Mouse (Mus musculus): ENCODE measurements around the gene Itgb6.

- no peak for TF ChIP-seq POLR2A (IDR thresholded peaks at IDR 0.05; ENCODE audit: borderline replicate concordance, extremely low read depth, low read depth, low read length)
- no peak for TF ChIP-seq CTCF (IDR thresholded peaks at IDR 0.05; ENCODE audit: insufficient read depth, low read length)
These were observed 8.0 kb downstream of the Itgb6 start for GRCm38 (mm10) chr2:60714475-60714874.
